Mouse (Mus musculus) B cell, adult 62 days (primary cell): Measurements from ENCODE around the gene Edn3. TPM values are rescaled to one million over a fixed set of nuclear protein-coding genes. Genes with fewer than 3 reads are reported as not detected.

Experiments used
- total RNA-seq: library from RNA; stranded (reverse); gene quantifications from 4 replicates; pipeline ENCODE4 v1.2.4, GENCODE M21; 2023

Edn3 gene
- total RNA-seq = 0.30 TPM in 1 of 4 replicates, not detected in the others

DNA sequence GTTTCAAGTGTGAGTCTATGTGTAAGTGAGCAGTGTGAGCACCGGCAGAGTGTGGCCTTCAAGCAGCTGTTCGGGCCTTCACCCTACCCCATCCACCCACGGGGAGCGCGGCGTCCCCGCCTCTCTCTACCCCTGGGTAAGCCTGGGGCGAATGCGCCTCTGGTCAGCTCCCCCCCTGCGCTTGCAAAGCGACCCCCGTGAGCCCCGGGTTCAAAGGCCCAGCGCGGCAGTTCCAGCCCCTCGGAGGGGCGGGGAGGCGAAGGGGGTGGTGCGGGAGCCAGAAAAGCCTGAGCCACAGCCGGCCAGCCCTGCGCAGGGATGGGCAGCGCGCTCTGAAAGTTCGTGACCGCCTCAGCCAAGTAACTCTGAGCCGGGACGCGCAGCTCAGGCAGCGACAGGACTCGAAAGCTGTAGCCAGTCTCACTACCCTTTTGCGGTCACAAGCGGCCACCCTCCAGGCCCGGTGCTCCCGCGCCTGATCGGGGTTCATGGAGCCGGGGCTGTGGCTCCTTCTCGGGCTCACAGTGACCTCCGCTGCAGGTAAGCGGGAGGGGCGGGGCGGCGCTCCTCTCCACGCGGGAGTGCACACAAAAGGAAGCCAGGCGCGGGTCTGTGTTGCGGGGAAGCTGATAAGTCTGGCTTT, at the start of gene Edn3:
Edn3 (plus strand) TSS at position 141 of the 643 bp plus-strand sequence.

Other genes with a start within 250 kb of the Edn3 start
- gene Zfp831, start 117.1 kb upstream of the Edn3 start, total RNA-seq = 55.5 to 62.7 TPM (median 56.6 TPM) in 4 replicates
- not detected in 4 replicates for gene Gm14444, start 249.6 kb downstream of the Edn3 start, total RNA-seq